Mouse (Mus musculus): Measurements from ENCODE around the gene Clcc1.

Gene Clcc1

GRCm38 (mm10) chr3:108699786-108700185, 46.1 kb downstream of the Clcc1 start:
- no peak for DNase-seq (ENCODE audit: inconsistent age in 2 of 2, low spot score in 1 of 2)

- no peak for DNase-seq (ENCODE audit: inconsistent age in 2 of 2, low spot score in 1 of 2)
Observed at GRCm38 (mm10) chr3:108701256-108701655, 47.5 kb downstream of the Clcc1 start.

GRCm38 (mm10) chr3:108702789-108703188, 49.1 kb downstream of the Clcc1 start:
- no peak for DNase-seq (ENCODE audit: inconsistent age in 2 of 2, low spot score in 1 of 2)

GRCm38 (mm10) chr3:108711296-108711695, 57.6 kb downstream of the Clcc1 start:
- no peak for DNase-seq (ENCODE audit: inconsistent age in 2 of 2, low spot score in 1 of 2)

- no peak for DNase-seq (ENCODE audit: inconsistent age in 2 of 2, low spot score in 1 of 2)
Observed at GRCm38 (mm10) chr3:108713065-108713675, 59.5 kb downstream of the Clcc1 start.

GRCm38 (mm10) chr3:108714837-108715236, 61.1 kb downstream of the Clcc1 start:
- DNase-seq (ENCODE audit: inconsistent age in 2 of 2, low spot score in 1 of 2) = no peak

- no peak for DNase-seq (ENCODE audit: inconsistent age in 2 of 2, low spot score in 1 of 2)
Observed at GRCm38 (mm10) chr3:108717896-108718502, 64.3 kb downstream of the Clcc1 start.

- no peak for DNase-seq (ENCODE audit: inconsistent age in 2 of 2, low spot score in 1 of 2)
Observed at GRCm38 (mm10) chr3:108719357-108719756, 65.6 kb downstream of the Clcc1 start.

GRCm38 (mm10) chr3:108719761-108720160, 66.0 kb downstream of the Clcc1 start:
- no peak for DNase-seq (ENCODE audit: inconsistent age in 2 of 2, low spot score in 1 of 2)

GRCm38 (mm10) chr3:108721076-108721991, 67.6 kb downstream of the Clcc1 start:
- peak; percentile 46 to 79 for DNase-seq (ENCODE audit: inconsistent age in 2 of 2, low spot score in 1 of 2)

GRCm38 (mm10) chr3:108722036-108722872, 68.5 kb downstream of the Clcc1 start, which contains the start of gene Gpsm2:
Gpsm2 (minus strand) TSS chr3:108722309.
- peak; percentile 95 to 99 for DNase-seq (ENCODE audit: inconsistent age in 2 of 2, low spot score in 1 of 2)

- DNase-seq (ENCODE audit: inconsistent age in 2 of 2, low spot score in 1 of 2) = no peak
Observed at GRCm38 (mm10) chr3:108726413-108726812, 72.7 kb downstream of the Clcc1 start.

GRCm38 (mm10) chr3:108727344-108727743, 73.6 kb downstream of the Clcc1 start:
- DNase-seq (ENCODE audit: inconsistent age in 2 of 2, low spot score in 1 of 2) = no peak

- no peak for DNase-seq (ENCODE audit: inconsistent age in 2 of 2, low spot score in 1 of 2)
Observed at GRCm38 (mm10) chr3:108727776-108728175, 74.1 kb downstream of the Clcc1 start.
